Mouse (Mus musculus): ENCODE measurements around the gene Ism2.

- TF ChIP-seq TAL1 (IDR thresholded peaks at IDR 0.05; ENCODE audit: low read length): no peak
- no peak for TF ChIP-seq CTCF (IDR thresholded peaks at IDR 0.05 in 2 of 3, conservative IDR thresholded peaks at IDR 0.05 in 1 of 3; ENCODE audit: control insufficient read depth in 1 of 3, insufficient read depth in 1 of 3, low read depth in 2 of 3, low read length in 3 of 3, poor library complexity in 1 of 3, severe bottlenecking in 1 of 3)
- no peak for TF ChIP-seq RCOR1 (IDR thresholded peaks at IDR 0.05; ENCODE audit: low read depth, low read length)
- TF ChIP-seq ZMIZ1 (IDR thresholded peaks at IDR 0.05; ENCODE audit: low read depth, low read length): no peak
- TF ChIP-seq POLR2A (IDR thresholded peaks at IDR 0.05; ENCODE audit: control insufficient read depth in 1 of 2, insufficient read depth in 1 of 2, low read depth in 1 of 2, low read length in 2 of 2, poor library complexity in 1 of 2): no peak
- no peak for TF ChIP-seq ELF1 (IDR thresholded peaks at IDR 0.05; ENCODE audit: low read depth, low read length)
- no peak for TF ChIP-seq GABPA (IDR thresholded peaks at IDR 0.05; ENCODE audit: low read depth, low read length)
- TF ChIP-seq EP300 (IDR thresholded peaks at IDR 0.05; ENCODE audit: low read depth in 1 of 2, low read length in 2 of 2): no peak
- TF ChIP-seq GATA1 (IDR thresholded peaks at IDR 0.05; ENCODE audit: low read depth, low read length): no peak
- TF ChIP-seq NRF1 (IDR thresholded peaks at IDR 0.05; ENCODE audit: insufficient read depth, low read depth, low read length, poor library complexity, severe bottlenecking): no peak
These were observed 38.9 kb downstream of the Ism2 start for GRCm38 (mm10) chr12:87260562-87260961.

All from MEL (cell line).